Mouse (Mus musculus): ENCODE results near the gene Gmeb1. TPM values are rescaled to one million over a fixed set of nuclear protein-coding genes. Genes with fewer than 3 reads are reported as not detected.

The Gmeb1 gene
- total and polyA plus RNA-seq, 3 experiments = 9.9 to 29.6 TPM; not detected in 1

GRCm38 (mm10) chr4:132247451-132247997 lies 13.9 kb downstream of the Gmeb1 start:
- DNase-seq (ENCODE audit: low read depth, low spot score) = peak; percentile 55
- TF ChIP-seq MAZ (IDR thresholded peaks at IDR 0.05; ENCODE audit: low read depth, low read length) = no peak
- 0 out of 2 replicates have a peak, but pooled peaks have one; percentile 7 for TF ChIP-seq ETS1 (IDR thresholded peaks at IDR 0.05; ENCODE audit: low read depth, low read length)
- TF ChIP-seq JUND (IDR thresholded peaks at IDR 0.05; ENCODE audit: low read depth, low read length) = 0 out of 2 replicates have a peak, but pooled peaks have one; percentile 21
- TF ChIP-seq BHLHE40 (IDR thresholded peaks at IDR 0.05; ENCODE audit: borderline replicate concordance, low read depth, low read length) = no peak
- no peak for TF ChIP-seq NRF1 (IDR thresholded peaks at IDR 0.05; ENCODE audit: insufficient read depth, low read depth, low read length, poor library complexity, severe bottlenecking)
- no peak for TF ChIP-seq GATA1 (IDR thresholded peaks at IDR 0.05; ENCODE audit: low read depth, low read length)
- no peak for TF ChIP-seq NELFE (IDR thresholded peaks at IDR 0.05; ENCODE audit: low read depth, low read length)
- TF ChIP-seq EP300 (IDR thresholded peaks at IDR 0.05; ENCODE audit: low read depth in 1 of 2, low read length in 2 of 2) = peak in 1 of 2 experiments; percentile 73; a peak in 2 of 4 replicates
- no peak for TF ChIP-seq ZNF384 (IDR thresholded peaks at IDR 0.05; ENCODE audit: low read depth, low read length)

GRCm38 (mm10) chr4:132245643-132246042 lies 15.8 kb downstream of the Gmeb1 start:
- H3K4me1 ChIP-seq (ENCODE audit: control insufficient read depth in 1 of 2, insufficient read depth in 2 of 2, low read length in 2 of 2) = peaks cover 8 to 10% of the 10 kb centered on the region in 2 experiments
- H3K36me3 ChIP-seq (ENCODE audit: control insufficient read depth in 1 of 2, insufficient read depth in 2 of 2, low read length in 2 of 2) = peaks cover 5 to 18% of the 10 kb centered on the region in 2 experiments

More at GRCm38 (mm10) chr4:132247451-132247997, 13.9 kb downstream of the Gmeb1 start:
- Histone ChIP-seq H3K27me3 (ENCODE audit: control insufficient read depth in 1 of 2, insufficient read depth in 2 of 2, low read length in 2 of 2) (no peaks in the 10 kb centered on the region), H3K27ac (ENCODE audit: control insufficient read depth, low read depth, low read length) (no peak overlapping the region), H3K4me1 (ENCODE audit: control insufficient read depth in 1 of 2, insufficient read depth in 2 of 2, low read length in 2 of 2) (peaks cover 0 to 2% of the 10 kb centered on the region in 2 experiments; a peak in 2 of 4 replicates), H3K4me3 (ENCODE audit: control insufficient read depth in 1 of 2, insufficient read depth in 1 of 2, low read depth in 2 of 2, low read length in 2 of 2) (no peak overlapping the region), H3K9me3 (replicated peaks; ENCODE audit: insufficient read depth, low read length) (no peaks in the 10 kb centered on the region), H3K36me3 (ENCODE audit: control insufficient read depth in 1 of 2, insufficient read depth in 2 of 2, low read length in 2 of 2) (peaks cover 5% of the 10 kb centered on the region in 2 experiments), H3K9ac (ENCODE audit: control insufficient read depth, low read depth, low read length, poor library complexity, severe bottlenecking) (no peak overlapping the region), H3K79me2 (ENCODE audit: control insufficient read depth, insufficient read depth, low read length, poor library complexity) (peaks cover 1% of the 10 kb centered on the region; the same call in 1 of the 2 replicates)

More at GRCm38 (mm10) chr4:132245643-132246042, 15.8 kb downstream of the Gmeb1 start:
- Histone ChIP-seq H3K27ac (ENCODE audit: control insufficient read depth, low read depth, low read length) (no peak overlapping the region), H3K4me3 (ENCODE audit: control insufficient read depth in 1 of 2, insufficient read depth in 1 of 2, low read depth in 2 of 2, low read length in 2 of 2) (no peak overlapping the region), H3K9me3 (replicated peaks; ENCODE audit: insufficient read depth, low read length) (no peaks in the 10 kb centered on the region), H3K27me3 (ENCODE audit: control insufficient read depth in 1 of 2, insufficient read depth in 2 of 2, low read length in 2 of 2) (no peaks in the 10 kb centered on the region), H3K9ac (ENCODE audit: control insufficient read depth, low read depth, low read length, poor library complexity, severe bottlenecking) (no peak overlapping the region), H3K79me2 (ENCODE audit: control insufficient read depth, insufficient read depth, low read length, poor library complexity) (no peaks in the 10 kb centered on the region)
- TF ChIP-seq HCFC1 (IDR thresholded peaks at IDR 0.05; ENCODE audit: low read depth, low read length) = no peak
- TF ChIP-seq CHD1 (IDR thresholded peaks at IDR 0.05; ENCODE audit: low read depth, low read length) = no peak
- TF ChIP-seq ZKSCAN1 (IDR thresholded peaks at IDR 0.05; ENCODE audit: low read depth, low read length) = no peak
- TF ChIP-seq ELF1 (IDR thresholded peaks at IDR 0.05; ENCODE audit: low read depth, low read length) = no peak
- no peak for TF ChIP-seq POLR2AphosphoS5 (IDR thresholded peaks at IDR 0.05; ENCODE audit: borderline replicate concordance, low read depth, low read length)
- no peak for TF ChIP-seq MAFK (IDR thresholded peaks at IDR 0.05; ENCODE audit: borderline replicate concordance, low read depth, low read length)
- TF ChIP-seq EP300 (IDR thresholded peaks at IDR 0.05; ENCODE audit: low read depth in 1 of 2, low read length in 2 of 2) = no peak
- no peak for TF ChIP-seq BHLHE40 (IDR thresholded peaks at IDR 0.05; ENCODE audit: borderline replicate concordance, low read depth, low read length)
- TF ChIP-seq TCF12 (IDR thresholded peaks at IDR 0.05; ENCODE audit: low read depth, low read length) = no peak
- no peak for TF ChIP-seq NELFE (IDR thresholded peaks at IDR 0.05; ENCODE audit: low read depth, low read length)
- TF ChIP-seq MXI1 (IDR thresholded peaks at IDR 0.05; ENCODE audit: low read depth, low read length) = no peak
- no peak for TF ChIP-seq KAT2A (conservative IDR thresholded peaks at IDR 0.05; ENCODE audit: low read depth, low read length)
- no peak for TF ChIP-seq MYC (IDR thresholded peaks at IDR 0.05; ENCODE audit: low read depth, low read length)
- DNase-seq (ENCODE audit: low read depth, low spot score) = no peak

All from MEL (cell line).